Comparison of ENCODE assay signal across 14 mouse cellular contexts in the genomic region with DNA sequence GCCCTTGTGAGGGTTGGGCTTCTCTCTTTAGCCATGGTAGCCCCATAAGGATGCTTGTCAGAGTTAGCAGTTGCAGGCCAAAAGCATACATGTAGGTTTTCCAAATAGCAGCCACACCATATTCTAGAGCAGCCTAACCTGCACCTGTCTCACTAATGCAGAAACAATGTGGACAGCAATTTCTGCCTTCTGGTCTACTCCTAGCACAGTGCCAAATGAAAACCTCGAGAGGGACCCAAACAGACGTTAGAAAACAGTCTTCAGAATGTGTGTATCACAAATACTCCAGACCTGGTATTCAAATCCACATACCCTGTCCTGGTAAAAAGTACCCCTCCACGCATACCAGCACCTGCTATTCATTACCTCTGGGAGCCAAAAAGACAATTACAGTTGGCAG.
"Had no signal": no experiment of that assay in that cellular context is flagged by ENCODE, and none has a peak within 500 bp of the region (broad histone marks: within the 10 kb centered on the region; RNA-seq: fewer than 3 reads in every experiment).

No protein-coding gene starts in this region.

- H3K27ac ChIP-seq: kidney, postnatal 0 days; layer of hippocampus, adult 2 months; left cerebral cortex, adult 2 months; limb, embryonic 10.5 days; liver, embryonic 15.5 days; midbrain, embryonic 15.5 days; neural tube, embryonic 12.5 days had no signal

- H3K4me1 ChIP-seq: liver, embryonic 15.5 days; midbrain, embryonic 15.5 days; neural tube, embryonic 12.5 days had no signal

- H3K9ac ChIP-seq: liver, embryonic 15.5 days; midbrain, embryonic 15.5 days; neural tube, embryonic 12.5 days had no signal

- H3K4me3 ChIP-seq: layer of hippocampus, adult 2 months; left cerebral cortex, adult 2 months; limb, embryonic 10.5 days; liver, embryonic 15.5 days; midbrain, embryonic 15.5 days; neural tube, embryonic 12.5 days had no signal

- ATAC-seq: lung, postnatal 0 days; midbrain, embryonic 15.5 days had no signal

- H3K4me2 ChIP-seq: liver, embryonic 11.5 days; liver, embryonic 15.5 days; midbrain, embryonic 15.5 days; neural tube, embryonic 12.5 days had no signal

- H3K36me3 ChIP-seq: limb, embryonic 10.5 days; liver, embryonic 15.5 days; midbrain, embryonic 15.5 days; neural tube, embryonic 12.5 days had no signal

- DNase-seq: kidney, postnatal 36 days; lung, adult 2 months; lung, postnatal 36 days; spleen, adult 18-20 months; thymus, adult 18-20 months had no signal

- H3K9me3 ChIP-seq: limb, embryonic 10.5 days; liver, embryonic 15.5 days; midbrain, embryonic 15.5 days; neural tube, embryonic 12.5 days had no signal

- H3K27me3 ChIP-seq: liver, embryonic 15.5 days; midbrain, embryonic 15.5 days; neural tube, embryonic 12.5 days had no signal
